Mouse (Mus musculus): ENCODE data around the gene Phrf1.
A peak's percentile ranks its signal among the peaks of the same experiment; 100 is the strongest.

The Phrf1 gene

GRCm38 (mm10) chr7:141228279-141229067, at the start of gene Phrf1:
TSS of gene Phrf1 (plus strand) at chr7:141228784.
- DNase-seq: peak; percentile 94

GRCm38 (mm10) chr7:141188194-141188593, 40.4 kb upstream of the Phrf1 start:
- no peak for DNase-seq

GRCm38 (mm10) chr7:141188733-141189132, 39.9 kb upstream of the Phrf1 start:
- DNase-seq: no peak

- no peak for DNase-seq
Measured at GRCm38 (mm10) chr7:141190220-141190619, 38.4 kb upstream of the Phrf1 start.

GRCm38 (mm10) chr7:141191036-141191435, 37.5 kb upstream of the Phrf1 start:
- no peak for DNase-seq

- no peak for DNase-seq
Measured at GRCm38 (mm10) chr7:141191796-141192685, 36.5 kb upstream of the Phrf1 start.

- DNase-seq: no peak
Measured at GRCm38 (mm10) chr7:141192776-141193347, 35.7 kb upstream of the Phrf1 start.

- DNase-seq: peak; percentile 56
Measured at GRCm38 (mm10) chr7:141193348-141193856, 35.2 kb upstream of the Phrf1 start.

- DNase-seq: peak; percentile 99
Measured at GRCm38 (mm10) chr7:141193948-141194347, 34.6 kb upstream of the Phrf1 start, which contains the start of the genes Hras and Lrrc56. TSS of gene Hras (minus strand) at chr7:141194005. TSS of gene Lrrc56 (plus strand) at chr7:141194157.

GRCm38 (mm10) chr7:141194409-141194808, 34.2 kb upstream of the Phrf1 start:
- no peak for DNase-seq

- DNase-seq: peak; percentile 96
Measured at GRCm38 (mm10) chr7:141194830-141195229, 33.8 kb upstream of the Phrf1 start.

- no peak for DNase-seq
Measured at GRCm38 (mm10) chr7:141195754-141196153, 32.8 kb upstream of the Phrf1 start.

- no peak for DNase-seq
Measured at GRCm38 (mm10) chr7:141196619-141197282, 31.8 kb upstream of the Phrf1 start.

- no peak for DNase-seq
Measured at GRCm38 (mm10) chr7:141198121-141198520, 30.5 kb upstream of the Phrf1 start.

- no peak for DNase-seq
Measured at GRCm38 (mm10) chr7:141204546-141204945, 24.0 kb upstream of the Phrf1 start.

- no peak for DNase-seq
Measured at GRCm38 (mm10) chr7:141205504-141205903, 23.1 kb upstream of the Phrf1 start.

- no peak for DNase-seq
Measured at GRCm38 (mm10) chr7:141206182-141206937, 22.2 kb upstream of the Phrf1 start.

GRCm38 (mm10) chr7:141209526-141209925, 19.1 kb upstream of the Phrf1 start:
- DNase-seq: no peak

- no peak for DNase-seq
Measured at GRCm38 (mm10) chr7:141210137-141210536, 18.4 kb upstream of the Phrf1 start.

GRCm38 (mm10) chr7:141210606-141211131, 17.9 kb upstream of the Phrf1 start:
- DNase-seq: no peak

- DNase-seq: no peak
Measured at GRCm38 (mm10) chr7:141213133-141213532, 15.5 kb upstream of the Phrf1 start.

Measured in thymus, postnatal 14 days (tissue).